Comparison of ENCODE assay signal across 8 mouse cellular contexts in the genomic region with DNA sequence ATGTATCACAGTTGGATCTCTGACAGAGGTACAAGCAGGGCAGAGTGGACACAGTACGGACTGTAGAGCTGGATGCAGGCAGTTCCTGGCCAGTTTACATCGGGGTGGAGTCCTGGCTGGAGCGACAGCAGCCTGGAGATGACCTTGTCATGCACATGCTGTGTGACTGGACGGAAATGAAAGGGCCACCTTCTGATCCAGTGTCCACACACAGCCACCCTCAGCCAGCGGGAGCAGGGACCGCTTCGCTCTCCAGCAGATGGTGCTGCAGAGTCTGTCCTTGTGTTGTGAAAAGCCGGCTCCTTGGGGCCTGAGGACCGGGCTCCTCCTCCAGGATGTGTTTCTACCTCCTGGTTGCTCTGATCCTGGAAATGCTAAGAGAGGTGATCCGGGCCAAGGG. TPM values are rescaled to one million over a fixed set of nuclear protein-coding genes. Genes with fewer than 3 reads are reported as not detected.
A peak's percentile ranks its signal among the peaks of the same experiment; 100 is the strongest.
DNase-seq lines count a peak whose midpoint lies in the region; ATAC-seq and TF ChIP-seq lines count a peak whose summit lies in the region.

No protein-coding gene starts in this region.

- H3K9me3 ChIP-seq in liver, embryonic 12.5 days (replicated peaks), result no peaks in the 10 kb centered on the region
- H3K9me3 ChIP-seq in forebrain, embryonic 14.5 days (replicated peaks; ENCODE audit: control insufficient read depth, low read length), result no peaks in the 10 kb centered on the region
- no peaks in the 10 kb centered on the region for H3K9me3 ChIP-seq in intestine, embryonic 15.5 days
- H3K9me3 ChIP-seq in limb, embryonic 14.5 days (ENCODE audit: control insufficient read depth, low read length), result no peaks in the 10 kb centered on the region
- H3K9me3 ChIP-seq in neural tube, embryonic 13.5 days, result no peaks in the 10 kb centered on the region

- H3K4me1 ChIP-seq in liver, embryonic 12.5 days, result peaks cover 5% of the 10 kb centered on the region; the same call in 1 of the 2 replicates
- H3K4me1 ChIP-seq in forebrain, embryonic 14.5 days (ENCODE audit: control insufficient read depth, insufficient read depth, low read length), result no peaks in the 10 kb centered on the region
- H3K4me1 ChIP-seq in intestine, embryonic 15.5 days (replicated peaks), result peaks cover 18% of the 10 kb centered on the region
- no peaks in the 10 kb centered on the region for H3K4me1 ChIP-seq in limb, embryonic 14.5 days (ENCODE audit: control insufficient read depth, insufficient read depth, low read length)
- H3K4me1 ChIP-seq in neural tube, embryonic 13.5 days (replicated peaks), result peaks cover 35% of the 10 kb centered on the region

- H3K36me3 ChIP-seq in liver, embryonic 12.5 days, result no peaks in the 10 kb centered on the region
- peaks cover 71% of the 10 kb centered on the region for H3K36me3 ChIP-seq in forebrain, embryonic 14.5 days (ENCODE audit: control insufficient read depth, insufficient read depth, low read length)
- H3K36me3 ChIP-seq in intestine, embryonic 15.5 days, result no peaks in the 10 kb centered on the region
- peaks cover 4% of the 10 kb centered on the region; the same call in 1 of the 2 replicates for H3K36me3 ChIP-seq in limb, embryonic 14.5 days (ENCODE audit: control insufficient read depth, insufficient read depth, low read length)
- peaks cover 79% of the 10 kb centered on the region for H3K36me3 ChIP-seq in neural tube, embryonic 13.5 days

- DNase-seq in liver, result peak; percentile 28
- peak; percentile 79 for DNase-seq in cerebellum, adult 11 months
- peak; percentile 74 for DNase-seq in forebrain, embryonic 14.5 days (ENCODE audit: low spot score)
- peak; percentile 44 for DNase-seq in limb, embryonic 14.5 days (ENCODE audit: low spot score)

- no peak overlapping the region for H3K4me2 ChIP-seq in liver, embryonic 12.5 days
- no peak overlapping the region for H3K4me2 ChIP-seq in forebrain, embryonic 14.5 days (ENCODE audit: low read length)
- H3K4me2 ChIP-seq in intestine, embryonic 15.5 days (replicated peaks), result no peak overlapping the region
- no peak overlapping the region for H3K4me2 ChIP-seq in limb, embryonic 14.5 days (replicated peaks; ENCODE audit: low read depth, low read length, severe bottlenecking)
- H3K4me2 ChIP-seq in neural tube, embryonic 13.5 days, result no peak overlapping the region

- no peaks in the 10 kb centered on the region; the same call in 1 of the 2 replicates for H3K27me3 ChIP-seq in liver, embryonic 12.5 days (replicated peaks)
- no peaks in the 10 kb centered on the region for H3K27me3 ChIP-seq in forebrain, embryonic 14.5 days (replicated peaks; ENCODE audit: control insufficient read depth, insufficient read depth, low read length)
- no peaks in the 10 kb centered on the region for H3K27me3 ChIP-seq in intestine, embryonic 15.5 days (replicated peaks)
- no peaks in the 10 kb centered on the region for H3K27me3 ChIP-seq in limb, embryonic 14.5 days (ENCODE audit: control insufficient read depth, insufficient read depth, low read length)
- no peaks in the 10 kb centered on the region for H3K27me3 ChIP-seq in neural tube, embryonic 13.5 days

- no peak for TF ChIP-seq POLR2A in limb, embryonic 14.5 days (IDR thresholded peaks at IDR 0.05; ENCODE audit: borderline replicate concordance, extremely low read depth, insufficient read depth, insufficient read length)

- no peak for ATAC-seq in liver, embryonic 12.5 days
- ATAC-seq in forebrain, embryonic 14.5 days, result peak; percentile 21; the same call in 1 of the 2 replicates
- ATAC-seq in intestine, embryonic 15.5 days, result peak; percentile 28
- ATAC-seq in limb, embryonic 14.5 days (ENCODE audit: low FRiP score, low read depth), result 0 out of 2 replicates have a peak, but pooled peaks have one; percentile 58
- ATAC-seq in neural tube, embryonic 13.5 days (ENCODE audit: low read depth), result peak; percentile 15; the same call in 1 of the 2 replicates
- ATAC-seq in monocyte, adult 5-6 weeks (replicated peaks; ENCODE audit: insufficient number of reproducible peaks, low FRiP score, low TSS enrichment, poor library complexity, severe bottlenecking), result no peak

- H3K9ac ChIP-seq in liver, embryonic 12.5 days, result no peak overlapping the region
- H3K9ac ChIP-seq in forebrain, embryonic 14.5 days (ENCODE audit: low read length), result 0 out of 2 replicates have a peak overlapping the region, but pooled peaks have one; percentile 13
- no peak overlapping the region for H3K9ac ChIP-seq in intestine, embryonic 15.5 days
- no peak overlapping the region for H3K9ac ChIP-seq in limb, embryonic 14.5 days (ENCODE audit: low read depth, low read length, severe bottlenecking)
- H3K9ac ChIP-seq in neural tube, embryonic 13.5 days, result no peak overlapping the region

- no peak overlapping the region for H3K4me3 ChIP-seq in liver, embryonic 12.5 days
- no peak overlapping the region for H3K4me3 ChIP-seq in forebrain, embryonic 14.5 days (ENCODE audit: low read depth, low read length)
- H3K4me3 ChIP-seq in intestine, embryonic 15.5 days (replicated peaks), result no peak overlapping the region
- no peak overlapping the region for H3K4me3 ChIP-seq in limb, embryonic 14.5 days (replicated peaks; ENCODE audit: low read length)
- H3K4me3 ChIP-seq in neural tube, embryonic 13.5 days, result no peak overlapping the region

- no peak overlapping the region for H3K27ac ChIP-seq in liver, embryonic 12.5 days
- H3K27ac ChIP-seq in forebrain, embryonic 14.5 days (ENCODE audit: low read depth, low read length), result peak overlapping the region; percentile 39; the same call in 1 of the 2 replicates
- no peak overlapping the region for H3K27ac ChIP-seq in intestine, embryonic 15.5 days
- no peak overlapping the region for H3K27ac ChIP-seq in limb, embryonic 14.5 days (replicated peaks; ENCODE audit: low read depth, low read length)
- peak overlapping the region; percentile 59; the same call in 1 of the 2 replicates for H3K27ac ChIP-seq in neural tube, embryonic 13.5 days (replicated peaks)

- 31% methylated on average over 10 of the region's 10 CpGs for WGBS in liver, embryonic 12.5 days (ENCODE audit: insufficient replicate concordance)
- 21% methylated on average over 10 of the region's 10 CpGs for WGBS in forebrain, embryonic 14.5 days
- 18% methylated on average over 10 of the region's 10 CpGs for WGBS in intestine, embryonic 15.5 days
- 17% methylated on average over 10 of the region's 10 CpGs for WGBS in limb, embryonic 14.5 days
- WGBS in neural tube, embryonic 13.5 days, result 15% methylated on average over 10 of the region's 10 CpGs

RNA-seq across cellular contexts. Expression of a gene that starts 16.3 kb away (rescaled TPM):
- polyA plus RNA-seq in liver, embryonic 12.5 days (2016; fragmentation: Nextera tagmentation; extraction: Ambion mirVana), result 2.6 and 3.2 TPM in 2 replicates
- polyA plus RNA-seq in forebrain, embryonic 14.5 days (2014; fragmentation: Nextera tagmentation; extraction: Ambion mirVana), result 95.8 and 113 TPM in 2 replicates
- 36.0 and 38.8 TPM in 2 replicates for polyA plus RNA-seq in intestine, embryonic 15.5 days (2015; fragmentation: Nextera tagmentation; extraction: Ambion mirVana)
- 30.5 and 36.9 TPM in 2 replicates for polyA plus RNA-seq in limb, embryonic 14.5 days (2012; rRNA removed)
- polyA plus RNA-seq in limb, embryonic 14.5 days (2014; fragmentation: Nextera tagmentation; extraction: Ambion mirVana), result 26.6 and 37.4 TPM in 2 replicates
- polyA plus RNA-seq in neural tube, embryonic 13.5 days (2015; fragmentation: Nextera tagmentation; extraction: Ambion mirVana), result 137 and 150 TPM in 2 replicates
- total RNA-seq in monocyte, adult 5-6 weeks (2017), result 16.3 to 24.1 TPM (median 23.8 TPM) in 3 replicates

Comparison
In these comparisons a context has a peak if more than half of its experiments do, and no peak if none do; other contexts are left out.
1. DNase-seq: peak in every context shown above with its lines; median percentile 79 in cerebellum, adult 11 months; 74 in forebrain, embryonic 14.5 days; 44 in limb, embryonic 14.5 days; 28 in liver.
2. ATAC-seq: peak in forebrain, embryonic 14.5 days (single experiment), intestine, embryonic 15.5 days (single experiment), limb, embryonic 14.5 days (single experiment) and neural tube, embryonic 13.5 days (single experiment); none in liver, embryonic 12.5 days (single experiment) and monocyte, adult 5-6 weeks (single experiment).
3. H3K27ac ChIP-seq: peak in forebrain, embryonic 14.5 days (single experiment) and neural tube, embryonic 13.5 days (single experiment); none in liver, embryonic 12.5 days (single experiment), intestine, embryonic 15.5 days (single experiment) and limb, embryonic 14.5 days (single experiment).